Mouse (Mus musculus) erythroblast, embryonic 14.5 days (primary cell): Measurements from ENCODE around the gene Gbp2.

Source experiments
- GATA1 ChIP-seq: IDR thresholded peaks from 2 replicates; pipeline ENCODE4 v1.6.1; 2012; ENCODE audit warnings: low read length, inconsistent platforms, mixed read lengths
- TAL1 ChIP-seq: IDR thresholded peaks from 3 replicates; pipeline ENCODE4 v1.6.1; 2012; ENCODE audit warnings: low read length, inconsistent platforms, mixed read lengths

- TF ChIP-seq GATA1 (no peak), TAL1 (no peak)
These were observed 19.8 kb downstream of the Gbp2 start for GRCm38 (mm10) chr3:142640201-142640600.
